Mouse (Mus musculus) limb, embryonic 14.5 days (tissue): ENCODE data around the gene 2310009B15Rik. TPM values are rescaled to one million over a fixed set of nuclear protein-coding genes. Genes with fewer than 3 reads are reported as not detected.
A peak's percentile ranks its signal among the peaks of the same experiment; 100 is the strongest.

Source experiments
- ATAC-seq: fragments of 200-750 bp; cut with Nextera tagmentation; 2 replicates; pipeline ENCODE4 v1.8.0; 2017; ENCODE audit warnings: low read depth, moderate number of reproducible peaks, moderate TSS enrichment; ENCODE audit not compliant: low FRiP score
- DNase-seq: peaks from one replicate; pipeline ENCODE4 v3.0.0-alpha.2; 2015; ENCODE audit warnings: low spot score
- H3K27ac ChIP-seq: fragments of 300-500 bp; sonication (generic); replicated peaks from 2 replicates; pipeline ENCODE4 v1.5.1; 2014; ENCODE audit warnings: low read depth, mild to moderate bottlenecking, low read length, moderate library complexity, mixed read lengths
- H3K27me3 ChIP-seq: fragments of 300-500 bp; sonication (generic); 2 replicates; pipeline ENCODE4 v1.6.1; 2014; ENCODE audit warnings: low read length, mixed read lengths; ENCODE audit not compliant: control insufficient read depth, insufficient read depth
- H3K36me3 ChIP-seq: fragments of 300-500 bp; sonication (generic); 2 replicates; pipeline ENCODE4 v1.6.1; 2014; ENCODE audit warnings: mild to moderate bottlenecking, low read length, moderate library complexity, mixed read lengths; ENCODE audit not compliant: control insufficient read depth, insufficient read depth
- H3K4me1 ChIP-seq: fragments of 300-500 bp; sonication (generic); 2 replicates; pipeline ENCODE4 v1.6.1; 2014; ENCODE audit warnings: antibody characterized with exemption, low read length, mixed read lengths; ENCODE audit not compliant: control insufficient read depth, insufficient read depth
- H3K4me2 ChIP-seq: fragments of 300-500 bp; sonication (generic); replicated peaks from 2 replicates; pipeline ENCODE4 v1.6.1; 2014; ENCODE audit warnings: low read depth, mild to moderate bottlenecking, low read length, moderate library complexity; ENCODE audit not compliant: severe bottlenecking
- H3K4me3 ChIP-seq: fragments of 300-500 bp; sonication (generic); replicated peaks from 2 replicates; pipeline ENCODE4 v1.5.1; 2014; ENCODE audit warnings: low read length
- H3K9ac ChIP-seq: fragments of 300-500 bp; sonication (generic); 2 replicates; pipeline ENCODE4 v1.6.1; 2014; ENCODE audit warnings: mild to moderate bottlenecking, low read depth, low read length, moderate library complexity; ENCODE audit not compliant: severe bottlenecking
- H3K9me3 ChIP-seq: fragments of 300-500 bp; sonication (generic); 2 replicates; pipeline ENCODE4 v1.6.1; 2016; ENCODE audit warnings: low read length; ENCODE audit not compliant: control insufficient read depth
- POLR2A ChIP-seq: fragments of 200-500 bp; IDR thresholded peaks from 2 replicates; pipeline ENCODE4 v1.8.0; 2012; ENCODE audit warnings: inconsistent platforms, mild to moderate bottlenecking, moderate library complexity, borderline replicate concordance; ENCODE audit not compliant: insufficient read depth, insufficient read length; ENCODE audit errors: extremely low read depth
- WGBS: fragments of 180-500 bp; shearing (Covaris S2); extraction: QIAGEN DNeasy Blood & Tissue Kit; methylation state at CpG from one replicate; pipeline ENCODE4 v1.1.7; 2014; 5-methylcytosine and 5-hydroxymethylcytosine counted together
- polyA plus RNA-seq, 2 experiments: library from polyadenylated mRNA; depleted of rRNA in 1 of 2; stranded (reverse) in 1 of 2; unstranded in 1 of 2; fragments of >200 nt; fragmentation: Nextera tagmentation in 1 of 2; extraction: Ambion mirVana in 1 of 2; gene quantifications; 2 replicates each; pipeline versions ENCODE4 v1.2.1 to v1.2.3; 2012 to 2014

Gene 2310009B15Rik
- polyA plus RNA-seq, 2 experiments = 47.9 to 50.4 TPM

- H3K4me3 ChIP-seq = no peak overlapping the region
- H3K9me3 ChIP-seq = no peaks in the 10 kb centered on the region
- peaks cover 16% of the 10 kb centered on the region for H3K4me1 ChIP-seq
- ATAC-seq (no peak), DNase-seq (no peak)
- no peak overlapping the region for H3K4me2 ChIP-seq
- H3K36me3 ChIP-seq = 0 out of 2 replicates have a peak, but pooled peaks cover 7% of the 10 kb centered on the region
- no peak overlapping the region for H3K9ac ChIP-seq
- H3K27ac ChIP-seq = no peak overlapping the region
- 10% methylated on average over 8 of the region's 8 CpGs for WGBS
- TF ChIP-seq POLR2A = no peak
- H3K27me3 ChIP-seq = peaks cover 37% of the 10 kb centered on the region
Measured at GRCm38 (mm10) chr1:138849531-138850160, 7.0 kb downstream of the 2310009B15Rik start.

GRCm38 (mm10) chr1:138848511-138849109 is 8.0 kb downstream of the 2310009B15Rik start, which contains the start of gene Lhx9:
TSS of gene Lhx9 (minus strand) at chr1:138848577.
- Histone ChIP-seq H3K9ac (peak within 1 kb of the TSS; percentile 40; the same call in 1 of the 2 replicates), H3K27me3 (peaks cover 42% of the 10 kb centered on the region), H3K4me3 (peak within 1 kb of the TSS; percentile 42), H3K4me2 (peak within 1 kb of the TSS; percentile 73), H3K9me3 (no peaks in the 10 kb centered on the region), H3K27ac (no peak within 1 kb of the TSS; the same call in 1 of the 2 replicates), H3K4me1 (peaks cover 18% of the 10 kb centered on the region), H3K36me3 (0 out of 2 replicates have a peak, but pooled peaks cover 7% of the 10 kb centered on the region)
- TF ChIP-seq POLR2A = no peak
- DNase-seq (peak; percentile 13), ATAC-seq (peak; percentile 51)
- under 1% methylated on average over 33 of the region's 33 CpGs for WGBS

- H3K36me3 ChIP-seq = 0 out of 2 replicates have a peak, but pooled peaks cover 7% of the 10 kb centered on the region
- peak overlapping the region; percentile 42 for H3K4me3 ChIP-seq
- no peak overlapping the region; the same call in 1 of the 2 replicates for H3K27ac ChIP-seq
- no peaks in the 10 kb centered on the region for H3K9me3 ChIP-seq
- peak overlapping the region; percentile 34; the same call in 1 of the 2 replicates for H3K9ac ChIP-seq
- peaks cover 42% of the 10 kb centered on the region for H3K27me3 ChIP-seq
- peaks cover 19% of the 10 kb centered on the region for H3K4me1 ChIP-seq
- ATAC-seq (0 out of 2 replicates have a peak, but pooled peaks have one; percentile 27), DNase-seq (peak; percentile 2)
- H3K4me2 ChIP-seq = peak overlapping the region; percentile 73
- WGBS = 3% methylated on average over 16 of the region's 16 CpGs
- no peak for TF ChIP-seq POLR2A
Measured at GRCm38 (mm10) chr1:138848026-138848425, 8.6 kb downstream of the 2310009B15Rik start.

GRCm38 (mm10) chr1:138847146-138847545 is 9.5 kb downstream of the 2310009B15Rik start:
- TF ChIP-seq POLR2A = no peak
- Histone ChIP-seq H3K4me3 (peak overlapping the region; percentile 37), H3K4me1 (peaks cover 19% of the 10 kb centered on the region), H3K27me3 (peaks cover 42% of the 10 kb centered on the region), H3K9ac (0 out of 2 replicates have a peak overlapping the region, but pooled peaks have one; percentile 34), H3K27ac (no peak overlapping the region), H3K36me3 (0 out of 2 replicates have a peak, but pooled peaks cover 7% of the 10 kb centered on the region), H3K9me3 (no peaks in the 10 kb centered on the region), H3K4me2 (peak overlapping the region; percentile 62)
- WGBS = under 1% methylated on average over 21 of the region's 21 CpGs
- DNase-seq (peak; percentile 3), ATAC-seq (peak; percentile 6; the same call in 1 of the 2 replicates)

- peaks cover 42% of the 10 kb centered on the region for H3K27me3 ChIP-seq
- no peak for TF ChIP-seq POLR2A
- H3K36me3 ChIP-seq = 0 out of 2 replicates have a peak, but pooled peaks cover 6% of the 10 kb centered on the region
- H3K9ac ChIP-seq = 0 out of 2 replicates have a peak overlapping the region, but pooled peaks have one; percentile 25
- H3K27ac ChIP-seq = no peak overlapping the region
- 11% methylated on average over 9 of the region's 9 CpGs for WGBS
- peak overlapping the region; percentile 37 for H3K4me3 ChIP-seq
- H3K4me2 ChIP-seq = peak overlapping the region; percentile 62; the same call in 1 of the 2 replicates
- ATAC-seq (no peak), DNase-seq (peak; percentile 2)
- H3K4me1 ChIP-seq = peaks cover 19% of the 10 kb centered on the region
- H3K9me3 ChIP-seq = no peaks in the 10 kb centered on the region
Measured at GRCm38 (mm10) chr1:138846581-138846980, 10.1 kb downstream of the 2310009B15Rik start.
